Mouse (Mus musculus) heart, adult 2 months (tissue): ENCODE results near the gene Rfwd3.

Experiments
- CTCF ChIP-seq: fragments of 200-600 bp; IDR thresholded peaks from 2 replicates; pipeline ENCODE4 v1.8.1; 2022; ENCODE audit warnings: antibody characterized with exemption, mild to moderate bottlenecking, moderate library complexity
- EP300 ChIP-seq: fragments of 200-500 bp; IDR thresholded peaks from 2 replicates; pipeline ENCODE4 v1.6.1; 2011; ENCODE audit warnings: low read depth, low read length, control low read depth; ENCODE audit not compliant: insufficient read depth

DNA sequence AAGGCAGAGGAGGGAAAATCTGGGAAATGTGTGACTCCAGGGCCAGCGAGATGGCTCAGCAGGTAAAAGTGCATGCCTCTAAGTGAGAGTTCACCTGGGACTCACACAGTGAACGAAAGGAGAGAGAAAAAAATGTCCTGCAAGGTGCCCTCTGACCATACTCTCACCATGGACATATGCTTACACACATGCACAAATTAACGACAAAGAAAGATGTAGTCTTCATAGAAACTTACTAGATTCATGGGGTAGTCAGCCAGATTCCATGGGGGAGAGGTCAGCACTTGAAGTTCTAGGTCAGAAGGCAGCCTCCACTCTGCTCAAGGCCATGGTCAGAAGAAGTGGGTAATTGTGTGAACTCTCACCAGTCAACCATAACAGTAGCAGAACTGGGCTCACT, 40.2 kb upstream of the Rfwd3 start:
- TF ChIP-seq CTCF, result no peak
- no peak for TF ChIP-seq EP300
